Mouse (Mus musculus) CH12.LX (cell line): Measurements from ENCODE around the gene Arap2. TPM values are rescaled to one million over a fixed set of nuclear protein-coding genes. Genes with fewer than 3 reads are reported as not detected.

Experiments
- DNase-seq: peaks from one replicate; pipeline ENCODE4 v3.0.0-alpha.2; 2013; ENCODE audit errors: extremely low read depth
- H3K27ac ChIP-seq: 2 replicates; pipeline ENCODE4 v1.5.1; 2012; ENCODE audit warnings: low read depth, mild to moderate bottlenecking, control low read depth, moderate library complexity; ENCODE audit not compliant: insufficient read depth
- H3K27me3 ChIP-seq: replicated peaks from 2 replicates; pipeline ENCODE3; 2012; ENCODE audit warnings: inconsistent platforms
- H3K36me3 ChIP-seq, 2 experiments: replicated peaks in 1 of 2; 2 replicates each; pipeline versions ENCODE3 to v1.6.1; 2012; ENCODE audit warnings: inconsistent platforms in 1 of 2, low read length in 1 of 2, mild to moderate bottlenecking in 1 of 2, mixed read lengths in 1 of 2, moderate library complexity in 1 of 2; ENCODE audit not compliant: control insufficient read depth in 1 of 2, insufficient read depth in 1 of 2
- H3K4me1 ChIP-seq, 2 experiments: 2 replicates each; pipeline ENCODE4 v1.6.1; 2012; ENCODE audit warnings: inconsistent platforms in 1 of 2, moderate library complexity in 1 of 2; ENCODE audit not compliant: insufficient read depth in 2 of 2, control insufficient read depth in 1 of 2
- H3K4me2 ChIP-seq: 2 replicates; pipeline ENCODE4 v1.6.1; 2012; ENCODE audit warnings: low read depth, mild to moderate bottlenecking, control low read depth; ENCODE audit not compliant: poor library complexity, insufficient read depth, severe bottlenecking
- H3K4me3 ChIP-seq, 3 experiments: fragments of 150-350 bp in 1 of 3; sonication (generic) in 1 of 3; replicated peaks in 1 of 3; 2 replicates each; pipeline versions ENCODE3 to v1.5.1; 2011 to 2012; ENCODE audit warnings: low read depth in 2 of 3, low read length in 2 of 3, mild to moderate bottlenecking in 2 of 3, moderate library complexity in 2 of 3, control low read depth in 1 of 3, improper control_type of control experiment in 1 of 3, inconsistent platforms in 1 of 3, mixed read lengths in 1 of 3; ENCODE audit not compliant: poor library complexity in 1 of 3
- H3K79me2 ChIP-seq: replicated peaks from 2 replicates; pipeline ENCODE4 v1.6.1; 2012; ENCODE audit warnings: mild to moderate bottlenecking, moderate library complexity; ENCODE audit not compliant: control insufficient read depth, poor library complexity, insufficient read depth, severe bottlenecking; ENCODE audit errors: extremely low read depth
- H3K9ac ChIP-seq: 2 replicates; pipeline ENCODE4 v1.6.1; 2012; ENCODE audit warnings: low read depth, mild to moderate bottlenecking, control low read depth, moderate library complexity; ENCODE audit not compliant: insufficient read depth
- H3K9me3 ChIP-seq: replicated peaks from 2 replicates; pipeline ENCODE3; 2012; ENCODE audit warnings: low read length, inconsistent platforms, mixed read lengths
- BHLHE40 ChIP-seq: IDR thresholded peaks from 2 replicates; pipeline ENCODE4 v1.6.1; 2011; ENCODE audit warnings: mild to moderate bottlenecking, low read depth, low read length, improper control_type of control experiment
- CHD2 ChIP-seq: IDR thresholded peaks from 2 replicates; pipeline ENCODE4 v1.6.1; 2011; ENCODE audit warnings: low read length, improper control_type of control experiment
- E2F4 ChIP-seq: IDR thresholded peaks from 2 replicates; pipeline ENCODE4 v1.6.1; 2011; ENCODE audit warnings: low read depth, low read length, improper control_type of control experiment; ENCODE audit not compliant: insufficient replicate concordance
- ELF1 ChIP-seq: IDR thresholded peaks from 2 replicates; pipeline ENCODE4 v1.6.1; 2014; ENCODE audit warnings: low read depth, mild to moderate bottlenecking, inconsistent platforms, low read length, improper control_type of control experiment
- EP300 ChIP-seq: IDR thresholded peaks from 2 replicates; pipeline ENCODE4 v1.6.1; 2011; ENCODE audit warnings: low read length, improper control_type of control experiment
- GABPA ChIP-seq: IDR thresholded peaks from 2 replicates; pipeline ENCODE4 v1.6.1; 2012; ENCODE audit warnings: low read depth, low read length, improper control_type of control experiment, inconsistent platforms; ENCODE audit not compliant: insufficient replicate concordance
- KAT2A ChIP-seq: IDR thresholded peaks from 2 replicates; pipeline ENCODE4 v1.6.1; 2012; ENCODE audit warnings: low read length, improper control_type of control experiment, inconsistent platforms; ENCODE audit not compliant: insufficient replicate concordance
- POLR2A ChIP-seq: IDR thresholded peaks from 2 replicates; pipeline ENCODE4 v1.6.1; 2011; ENCODE audit warnings: low read depth, mild to moderate bottlenecking, improper control_type of control experiment, low read length
- RCOR1 ChIP-seq: conservative IDR thresholded peaks from 2 replicates; pipeline ENCODE4 v1.6.1; 2012; ENCODE audit warnings: low read depth, mild to moderate bottlenecking, inconsistent platforms, low read length, improper control_type of control experiment
- TBP ChIP-seq: conservative IDR thresholded peaks from 2 replicates; pipeline ENCODE4 v1.6.1; 2011; ENCODE audit warnings: low read depth, low read length, improper control_type of control experiment
- USF1 ChIP-seq: IDR thresholded peaks from 2 replicates; pipeline ENCODE4 v1.6.1; 2014; ENCODE audit warnings: low read depth, mild to moderate bottlenecking, inconsistent platforms, low read length, improper control_type of control experiment
- USF2 ChIP-seq: conservative IDR thresholded peaks from 2 replicates; pipeline ENCODE4 v1.6.1; 2011; ENCODE audit warnings: low read depth, low read length, improper control_type of control experiment
- ZC3H11A ChIP-seq: IDR thresholded peaks from 2 replicates; pipeline ENCODE4 v1.6.1; 2012; ENCODE audit warnings: low read depth, mild to moderate bottlenecking, inconsistent platforms, low read length, improper control_type of control experiment
- ZNF384 ChIP-seq: IDR thresholded peaks from 2 replicates; pipeline ENCODE4 v1.6.1; 2012; ENCODE audit warnings: low read depth, low read length, improper control_type of control experiment, inconsistent platforms
- dilution Hi-C: fragments of 300-500 bp; cut with MboI; formaldehyde crosslinking; loops from 2 replicates; pipeline ENCODE4 v1.14.3; 2020; ENCODE audit warnings: low sequenced_read_pairs; ENCODE audit not compliant: extremely low pct_unique_long_range_greater_than_20kb, extremely low pct_ligation_motif_present
- in situ Hi-C: fragments of 300-500 bp; cut with MboI; formaldehyde crosslinking; loops from 3 replicates; pipeline ENCODE4 v1.14.3; 2019; ENCODE audit warnings: low sequenced_read_pairs, low pct_ligation_motif_present, low pct_unique_long_range_greater_than_20kb, mixed read lengths
- polyA plus RNA-seq: library from polyadenylated mRNA; unstranded; fragments of >175 nt; gene quantifications from 2 replicates; pipeline ENCODE4 v1.2.1, GENCODE M21; 2012; ENCODE audit warnings: low read depth; ENCODE audit not compliant: insufficient read length
- total RNA-seq, 2 experiments: library from RNA; depleted of rRNA; stranded (reverse); fragments of 300-350 nt in 1 of 2; fragments of >200 nt in 1 of 2; gene quantifications; 2 replicates each; pipeline ENCODE4 v1.2.3; 2012 to 2014

Gene Arap2
- total and polyA plus RNA-seq, 3 experiments = 6.6 to 15.1 (median 9.4) TPM

DNA sequence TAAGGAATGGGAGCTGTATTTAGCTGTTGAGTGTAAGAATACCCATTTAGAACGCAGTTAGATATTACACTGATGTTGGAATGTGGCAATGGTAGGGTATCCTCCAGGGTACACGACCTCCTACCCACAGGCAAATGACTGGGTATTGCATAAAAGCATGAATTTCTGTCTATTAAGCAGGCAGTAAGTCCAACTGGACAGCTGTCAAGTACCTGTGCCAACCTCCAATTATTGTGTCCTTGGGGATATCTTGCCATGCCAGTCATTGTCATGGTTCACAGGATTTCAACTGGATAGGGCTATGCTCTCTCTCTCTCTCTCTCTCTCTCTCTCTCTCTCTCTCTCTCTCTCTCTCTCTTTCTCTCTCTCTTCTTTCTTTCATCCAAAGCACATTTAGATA, 40.4 kb downstream of the Arap2 start:
- Histone ChIP-seq H3K9ac (no peak overlapping the region), H3K4me1 (peaks cover 0 to 7% of the 10 kb centered on the region in 2 experiments; a peak in 1 of 4 replicates), H3K27ac (no peak overlapping the region), H3K27me3 (no peaks in the 10 kb centered on the region), H3K4me3 (no peak overlapping the region), H3K9me3 (no peaks in the 10 kb centered on the region), H3K4me2 (no peak overlapping the region), H3K79me2 (no peaks in the 10 kb centered on the region), H3K36me3 (peaks cover 0 to 6% of the 10 kb centered on the region in 2 experiments)
- no peak for DNase-seq
- no peak for TF ChIP-seq RCOR1
- no peak for TF ChIP-seq ZNF384
- TF ChIP-seq USF2 = no peak
- TF ChIP-seq E2F4 = no peak
- in situ Hi-C loops (no loop called here), dilution Hi-C loops (no loop called here)

DNA sequence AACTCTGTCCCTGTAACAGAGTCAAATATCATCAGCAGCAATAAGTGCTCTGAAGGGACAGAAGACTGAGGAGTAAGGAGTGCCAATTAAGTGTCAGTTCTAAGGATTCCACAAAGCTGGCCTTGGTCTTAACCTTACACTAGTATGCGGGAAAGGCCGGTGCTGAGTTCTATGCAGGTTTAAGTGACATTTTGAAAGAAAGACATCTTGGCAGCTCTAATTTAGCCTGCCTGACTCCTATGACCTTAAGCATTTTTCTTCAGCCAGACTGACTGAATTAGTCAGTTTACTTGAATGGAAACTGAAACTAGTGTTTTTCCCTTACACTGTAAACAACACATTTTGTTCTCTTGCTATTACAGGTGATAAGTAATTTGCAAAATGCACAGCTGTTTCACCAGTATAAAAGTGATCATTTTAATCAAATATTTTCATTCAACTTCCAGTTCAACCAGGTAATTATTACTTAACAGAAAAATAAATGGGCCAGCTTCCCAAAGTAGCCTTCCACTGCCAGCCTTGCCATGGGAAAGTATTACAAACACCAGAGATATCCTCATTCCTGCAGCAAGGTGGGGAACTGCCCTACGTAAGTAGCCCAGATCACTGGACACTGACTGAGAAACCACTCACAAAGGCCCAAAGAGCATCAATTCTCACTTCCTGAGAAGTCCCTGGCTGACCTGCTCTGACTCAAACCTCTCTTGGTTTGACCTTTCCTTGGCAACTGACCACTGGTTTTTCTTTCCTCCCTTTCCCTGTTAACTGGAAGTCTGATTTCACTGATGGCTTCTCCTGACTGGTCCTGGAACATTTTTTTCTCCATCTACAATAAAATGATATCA, 42.5 kb downstream of the Arap2 start:
- DNase-seq = no peak
- Histone ChIP-seq H3K4me1 (peaks cover 0 to 7% of the 10 kb centered on the region in 2 experiments; a peak in 1 of 4 replicates), H3K79me2 (no peaks in the 10 kb centered on the region), H3K36me3 (peaks cover 0 to 9% of the 10 kb centered on the region in 2 experiments)
- no peak for TF ChIP-seq BHLHE40
- TF ChIP-seq GABPA = no peak
- TF ChIP-seq E2F4 = no peak
- no peak for TF ChIP-seq KAT2A
- TF ChIP-seq, all 38 proteins: peak for 0
- dilution Hi-C loops (no loop called here), in situ Hi-C loops (no loop called here)
- Histone ChIP-seq H3K27ac (no peak overlapping the region), H3K9ac (no peak overlapping the region), H3K4me2 (no peak overlapping the region), H3K27me3 (no peaks in the 10 kb centered on the region), H3K9me3 (no peaks in the 10 kb centered on the region), H3K4me3 (no peak overlapping the region)

- H3K27ac ChIP-seq = no peak overlapping the region
- no peak overlapping the region for H3K4me2 ChIP-seq
- in situ Hi-C loops (no loop called here), dilution Hi-C loops (no loop called here)
- no peaks in the 10 kb centered on the region for H3K27me3 ChIP-seq
- H3K4me3 ChIP-seq = no peak overlapping the region
- H3K9me3 ChIP-seq = no peaks in the 10 kb centered on the region
- TF ChIP-seq CHD2 = no peak
- TF ChIP-seq USF2 = no peak
- no peak for TF ChIP-seq ZC3H11A
- TF ChIP-seq E2F4 = no peak
- no peak for TF ChIP-seq ELF1
- no peak for TF ChIP-seq TBP
- no peak for TF ChIP-seq RCOR1
- TF ChIP-seq POLR2A = no peak
- TF ChIP-seq EP300 = no peak
- no peak for TF ChIP-seq USF1
- peaks cover 0 to 15% of the 10 kb centered on the region in 2 experiments for H3K36me3 ChIP-seq
- H3K79me2 ChIP-seq = no peaks in the 10 kb centered on the region
- peaks cover 0 to 16% of the 10 kb centered on the region in 2 experiments; a peak in 2 of 4 replicates for H3K4me1 ChIP-seq
- no peak for DNase-seq
- H3K9ac ChIP-seq = no peak overlapping the region
Observed at GRCm38 (mm10) chr5:62716468-62716867, 49.5 kb downstream of the Arap2 start.
